Mouse (Mus musculus) C2C12 (cell line): ENCODE data around the gene Pkhd1.

Experiments used
- CEBPB ChIP-seq: IDR thresholded peaks from one replicate; pipeline ENCODE4 v1.6.1; 2011; ENCODE audit warnings: low read depth, mild to moderate bottlenecking, control low read depth, moderate library complexity
- MAX ChIP-seq: IDR thresholded peaks from one replicate; pipeline ENCODE4 v1.6.1; 2011; ENCODE audit warnings: mild to moderate bottlenecking, control low read depth
- MYOD1 ChIP-seq: IDR thresholded peaks from one replicate; pipeline ENCODE4 v1.6.1; 2011; ENCODE audit warnings: low read depth; ENCODE audit not compliant: control insufficient read depth, insufficient read length

DNA sequence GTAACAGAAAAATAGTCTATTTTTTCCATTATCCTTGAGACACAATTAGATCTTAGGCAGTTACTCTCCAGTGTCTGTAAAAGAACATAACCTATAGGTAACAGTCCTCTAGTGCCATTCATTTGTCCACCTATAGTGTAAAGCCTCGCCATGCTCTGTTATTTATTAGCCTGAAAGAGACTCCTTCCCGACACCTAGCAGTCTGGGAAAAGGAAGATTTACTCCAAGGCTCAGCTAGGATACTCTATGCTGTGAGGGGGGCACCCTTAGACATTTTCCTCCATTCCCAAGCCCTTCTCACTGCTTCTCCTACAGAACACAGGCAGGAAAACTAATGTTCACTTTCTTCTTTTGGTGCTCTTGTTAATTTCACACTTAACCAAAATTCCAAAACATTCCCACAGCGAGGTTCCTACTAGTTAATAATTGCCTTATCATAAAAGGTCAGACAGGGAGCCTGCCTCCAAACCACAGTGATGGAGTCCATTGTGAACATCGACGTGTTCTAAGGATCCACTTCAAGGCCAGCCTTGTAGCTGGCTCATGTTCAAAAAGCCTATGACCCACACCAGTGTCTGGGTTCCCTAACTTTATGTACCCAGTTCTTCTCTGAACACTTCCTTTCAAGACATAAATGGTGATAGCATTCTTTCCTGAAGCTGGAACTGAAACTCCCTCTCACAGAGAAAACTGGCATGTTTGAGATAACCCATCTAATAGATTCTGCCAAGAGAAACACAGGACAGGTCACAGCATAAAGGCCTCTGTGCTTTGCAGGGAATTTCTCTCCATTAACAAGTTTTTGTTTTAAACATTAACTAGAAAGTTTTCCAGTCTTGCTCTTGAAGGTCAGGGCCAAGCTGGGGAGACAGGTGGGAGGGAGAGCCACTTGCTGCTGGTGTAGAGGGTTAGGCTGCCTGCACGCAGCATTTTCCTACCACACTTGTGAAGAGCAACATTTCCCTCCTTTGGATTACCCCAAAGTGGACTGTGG is 35.9 kb upstream of the Pkhd1 start:
- TF ChIP-seq MAX (no peak), MYOD1 (no peak), CEBPB (no peak)
